Mouse (Mus musculus): ENCODE measurements around the gene Tmprss11a.

- no peak for TF ChIP-seq CTCF (IDR thresholded peaks at IDR 0.05; ENCODE audit: borderline replicate concordance, insufficient read depth, low read length)
- no peak for TF ChIP-seq POLR2A (IDR thresholded peaks at IDR 0.05; ENCODE audit: low read depth, low read length)
Measured at GRCm38 (mm10) chr5:86373320-86373719, 95.5 kb downstream of the Tmprss11a start, which contains the start of gene Tmprss11d.
